Comparison of ENCODE assay signal across 8 mouse cellular contexts in the genomic region with DNA sequence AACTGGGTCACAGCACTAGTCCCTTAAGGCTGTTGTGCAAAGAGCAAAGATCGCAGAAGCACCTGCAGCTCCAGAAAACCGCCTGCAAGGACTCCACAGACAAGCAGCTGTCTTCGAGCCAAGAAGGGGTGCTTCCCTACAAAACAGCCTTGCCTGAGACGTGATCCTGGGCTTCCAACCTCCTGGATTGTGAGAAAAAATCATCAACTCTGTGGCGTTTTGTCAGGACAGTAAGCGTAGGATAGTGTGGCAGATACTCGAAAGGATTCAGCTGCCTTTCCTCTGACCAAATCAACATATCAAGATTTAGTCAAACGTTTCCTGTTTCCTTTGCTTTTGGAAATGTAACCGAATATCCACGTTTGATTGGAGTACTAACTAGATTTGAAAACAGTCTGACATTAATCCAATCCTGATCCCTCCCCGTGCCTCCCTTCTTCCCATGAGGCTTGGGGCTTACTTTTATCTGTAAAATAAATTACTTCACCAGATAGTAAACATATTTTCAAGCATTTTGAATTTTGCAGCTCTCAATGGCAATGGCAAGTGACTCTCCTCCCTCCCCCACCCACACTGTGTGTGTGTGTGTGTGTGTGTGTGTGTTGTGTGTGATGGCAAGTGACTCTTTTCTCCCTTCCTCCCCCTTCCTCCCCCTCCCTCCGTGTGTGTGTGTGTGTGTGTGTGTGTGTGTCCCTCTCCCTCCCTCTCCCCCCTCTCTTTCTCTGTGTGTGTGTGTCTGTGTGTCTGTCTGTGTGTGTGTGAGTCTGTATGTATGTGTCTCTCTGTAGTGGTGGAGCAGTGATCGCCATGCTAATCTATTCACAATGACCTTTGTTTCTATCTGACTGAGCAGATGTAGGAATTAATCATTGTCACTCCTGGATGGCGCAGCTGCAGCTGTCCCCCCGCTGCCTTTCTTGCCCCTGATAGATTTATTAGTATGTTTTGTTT. TPM values are rescaled to one million over a fixed set of nuclear protein-coding genes. Genes with fewer than 3 reads are reported as not detected.
DNase-seq lines count a peak whose midpoint lies in the region; ATAC-seq and TF ChIP-seq lines count a peak whose summit lies in the region.

No protein-coding gene starts in this region.

- no peak overlapping the region for H3K9ac ChIP-seq in forebrain, embryonic 16.5 days (replicated peaks; ENCODE audit: low read depth, low read length)

- H3K36me3 ChIP-seq in forebrain, embryonic 16.5 days (ENCODE audit: control insufficient read depth, insufficient read depth), result no peaks in the 10 kb centered on the region
- no peaks in the 10 kb centered on the region for H3K36me3 ChIP-seq in small intestine, adult 2 months (ENCODE audit: control insufficient read depth, insufficient read depth, low read length)

- no peaks in the 10 kb centered on the region for H3K9me3 ChIP-seq in forebrain, embryonic 16.5 days (ENCODE audit: control insufficient read depth, low read length)

- TF ChIP-seq POLR2A in lung, adult 2 months (IDR thresholded peaks at IDR 0.05; ENCODE audit: borderline replicate concordance, extremely low read depth, low read depth, low read length), result no peak
- TF ChIP-seq POLR2A in small intestine, adult 2 months (IDR thresholded peaks at IDR 0.05; ENCODE audit: low read depth, low read length), result no peak

- TF ChIP-seq CTCF in lung, adult 2 months (IDR thresholded peaks at IDR 0.05; ENCODE audit: insufficient read depth, low read length), result no peak
- no peak for TF ChIP-seq CTCF in small intestine, adult 2 months (IDR thresholded peaks at IDR 0.05; ENCODE audit: extremely low read depth, insufficient read length, insufficient replicate concordance, low read depth, low read length)

- peak; percentile 66 for ATAC-seq in forebrain, embryonic 16.5 days
- no peak for ATAC-seq in cerebellum, adult (ENCODE audit: insufficient number of reproducible peaks, low FRiP score, low TSS enrichment)

- DNase-seq in lung, adult 2 months, result no peak
- DNase-seq in lung, postnatal 36 days, result no peak
- DNase-seq in kidney, postnatal 36 days, result peak; percentile 65 to 68
- no peak for DNase-seq in layer of hippocampus, adult 9-11 months
- DNase-seq in ovary, postnatal 10 days (ENCODE audit: low spot score), result no peak

- peak overlapping the region; percentile 10 for H3K4me3 ChIP-seq in lung, adult 2 months (replicated peaks; ENCODE audit: extremely low read depth, low read depth, low read length)
- no peak overlapping the region for H3K4me3 ChIP-seq in forebrain, embryonic 16.5 days (replicated peaks; ENCODE audit: low read length)
- peak overlapping the region; percentile 29 for H3K4me3 ChIP-seq in small intestine, adult 2 months (ENCODE audit: low read depth, low read length)

- no peaks in the 10 kb centered on the region for H3K27me3 ChIP-seq in forebrain, embryonic 16.5 days (replicated peaks; ENCODE audit: control insufficient read depth, insufficient read depth, low read length)
- H3K27me3 ChIP-seq in small intestine, adult 2 months (ENCODE audit: control insufficient read depth, insufficient read depth, low read length), result no peaks in the 10 kb centered on the region

- H3K4me1 ChIP-seq in lung, adult 2 months (ENCODE audit: control insufficient read depth, insufficient read depth, low read length), result peaks cover 9% of the 10 kb centered on the region
- peaks cover 17% of the 10 kb centered on the region for H3K4me1 ChIP-seq in forebrain, embryonic 16.5 days (replicated peaks; ENCODE audit: control insufficient read depth, insufficient read depth, low read length)
- H3K4me1 ChIP-seq in small intestine, adult 2 months (ENCODE audit: control insufficient read depth, insufficient read depth, insufficient read length, low read length), result peaks cover 8% of the 10 kb centered on the region; the same call in 1 of the 2 replicates

- H3K27ac ChIP-seq in forebrain, embryonic 16.5 days (ENCODE audit: low read length), result peak overlapping the region; percentile 33
- H3K27ac ChIP-seq in small intestine, adult 2 months (ENCODE audit: insufficient read depth, low read depth, low read length), result peak overlapping the region; percentile 32

- 9% methylated on average over 15 of the region's 15 CpGs for WGBS in lung, adult 2 months
- 35% methylated on average over 15 of the region's 15 CpGs for WGBS in forebrain, embryonic 16.5 days
- WGBS in small intestine, adult 2 months, result 3% methylated on average over 15 of the region's 15 CpGs

- peak overlapping the region; percentile 16 for H3K4me2 ChIP-seq in forebrain, embryonic 16.5 days (ENCODE audit: low read length)

RNA-seq across cellular contexts. Expression of a gene that starts 47.3 kb away (rescaled TPM):
- 0.12 and 0.22 TPM in 2 replicates for polyA plus RNA-seq in lung, adult 2 months (2012; rRNA removed)
- polyA plus RNA-seq in forebrain, embryonic 16.5 days (2015; fragmentation: Nextera tagmentation; extraction: Ambion mirVana), result 5.4 and 5.6 TPM in 2 replicates
- 0.03 TPM in 1 of 2 replicates, not detected in the other for polyA plus RNA-seq in small intestine, adult 2 months (2012; rRNA removed)

Comparison
In these comparisons a context has a peak if more than half of its experiments do, and no peak if none do; other contexts are left out.
1. DNase-seq: peak in kidney, postnatal 36 days (2 of 2); none in lung, adult 2 months (single experiment), lung, postnatal 36 days (single experiment), layer of hippocampus, adult 9-11 months (single experiment) and ovary, postnatal 10 days (single experiment).